Mouse (Mus musculus) limb, embryonic 11.5 days (tissue): ENCODE data around the gene Lrrc9. TPM values are rescaled to one million over a fixed set of nuclear protein-coding genes. Genes with fewer than 3 reads are reported as not detected.

ENCODE experiments used
- ATAC-seq: fragments of 200-750 bp; cut with Nextera tagmentation; 2 replicates; pipeline ENCODE4 v1.8.0; 2017; ENCODE audit warnings: low read depth; ENCODE audit not compliant: insufficient number of reproducible peaks, low FRiP score, low TSS enrichment
- DNase-seq: peaks from one replicate; pipeline ENCODE4 v3.0.0-alpha.2; 2015; ENCODE audit warnings: low spot score
- H3K27ac ChIP-seq: fragments of 300-500 bp; sonication (generic); replicated peaks from 2 replicates; pipeline ENCODE4 v1.5.1; 2014; ENCODE audit warnings: low read depth, mild to moderate bottlenecking, low read length
- H3K27me3 ChIP-seq: fragments of 300-500 bp; sonication (generic); 2 replicates; pipeline ENCODE4 v1.6.1; 2014; ENCODE audit warnings: mild to moderate bottlenecking, low read length, mixed read lengths; ENCODE audit not compliant: control insufficient read depth, insufficient read depth
- H3K36me3 ChIP-seq: fragments of 300-500 bp; sonication (generic); 2 replicates; pipeline ENCODE4 v1.6.1; 2014; ENCODE audit warnings: mild to moderate bottlenecking, low read length, moderate library complexity, mixed read lengths; ENCODE audit not compliant: control insufficient read depth, insufficient read depth
- H3K4me1 ChIP-seq: fragments of 300-500 bp; sonication (generic); 2 replicates; pipeline ENCODE4 v1.6.1; 2014; ENCODE audit warnings: low read length, mixed read lengths; ENCODE audit not compliant: control insufficient read depth, insufficient read depth
- H3K4me2 ChIP-seq: fragments of 300-500 bp; sonication (generic); 2 replicates; pipeline ENCODE4 v1.6.1; 2014; ENCODE audit warnings: low read depth, mild to moderate bottlenecking, moderate library complexity; ENCODE audit not compliant: severe bottlenecking
- H3K4me3 ChIP-seq: fragments of 300-500 bp; sonication (generic); 2 replicates; pipeline ENCODE4 v1.5.1; 2014; ENCODE audit warnings: low read depth, low read length
- H3K9ac ChIP-seq: fragments of 300-500 bp; sonication (generic); 2 replicates; pipeline ENCODE4 v1.6.1; 2014; ENCODE audit warnings: mild to moderate bottlenecking, low read length
- H3K9me3 ChIP-seq: fragments of 300-500 bp; sonication (generic); 2 replicates; pipeline ENCODE4 v1.6.1; 2016; ENCODE audit warnings: low read length; ENCODE audit not compliant: control insufficient read depth
- WGBS: fragments of 180-500 bp; shearing (Covaris S2); extraction: QIAGEN DNeasy Blood & Tissue Kit; methylation state at CpG from one replicate; pipeline ENCODE4 v1.1.7; 2014; 5-methylcytosine and 5-hydroxymethylcytosine counted together
- polyA plus RNA-seq: library from polyadenylated mRNA; unstranded; fragments of >200 nt; fragmentation: Nextera tagmentation; extraction: Ambion mirVana; gene quantifications from 2 replicates; pipeline ENCODE4 v1.2.1, GENCODE M21; 2014

The Lrrc9 gene
- polyA plus RNA-seq: 0.85 and 0.87 TPM in 2 replicates

DNA sequence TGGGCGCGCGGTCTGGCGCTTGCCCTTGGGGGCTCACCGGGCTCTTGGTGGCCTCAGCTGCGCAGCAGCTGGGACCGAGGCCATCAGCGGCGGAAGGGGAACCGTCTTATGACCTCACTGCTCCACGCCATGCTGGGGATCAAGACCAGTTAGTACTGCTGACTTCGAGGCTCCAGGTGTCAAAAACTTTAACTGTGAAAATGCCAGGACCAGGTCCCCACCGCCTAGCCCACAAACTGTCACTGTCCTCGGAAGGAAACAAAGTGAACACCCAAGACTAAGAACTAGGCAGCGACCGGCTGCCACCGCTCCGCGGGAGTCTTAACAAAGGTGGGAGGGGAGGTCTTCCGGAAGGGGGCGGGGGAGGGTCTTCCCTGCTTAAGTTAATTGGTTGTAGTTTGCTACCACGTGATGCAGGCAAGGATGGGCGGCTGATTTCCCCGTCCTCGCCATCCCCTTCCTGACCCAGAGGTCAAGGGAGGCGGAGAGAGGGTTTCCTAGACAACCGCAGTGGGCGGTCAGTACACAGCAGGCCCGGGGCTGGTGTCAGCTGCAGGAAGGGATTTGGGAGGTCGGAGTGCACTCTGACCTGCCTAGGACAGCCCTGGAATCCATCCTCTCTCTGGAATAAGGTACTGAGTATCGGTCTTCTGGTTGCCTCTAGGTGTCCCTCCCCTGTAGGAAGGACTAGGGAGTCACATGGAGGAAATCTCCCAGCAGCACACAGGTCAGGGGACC is at the start of gene Lrrc9:
Gene Lrrc9, plus strand, starts transcription at position 28 of the 738 bp plus-strand sequence.
- peak within 1 kb of the TSS; percentile 61 for H3K9ac ChIP-seq
- DNase-seq: peak; percentile 85
- ATAC-seq: peak; percentile 87
- peak within 1 kb of the TSS; percentile 82 for H3K4me2 ChIP-seq
- no peaks in the 10 kb centered on the region for H3K36me3 ChIP-seq
- H3K4me1 ChIP-seq: no peaks in the 10 kb centered on the region
- 0% methylated on average over 31 of the region's 31 CpGs for WGBS
- H3K27me3 ChIP-seq: no peaks in the 10 kb centered on the region
- H3K9me3 ChIP-seq: no peaks in the 10 kb centered on the region
- H3K27ac ChIP-seq: no peak within 1 kb of the TSS
- peak within 1 kb of the TSS; percentile 43 for H3K4me3 ChIP-seq

GRCm38 (mm10) chr12:72393046-72393805 is 48.4 kb upstream of the Lrrc9 start:
- Histone ChIP-seq H3K4me2 (no peak overlapping the region), H3K27ac (no peak overlapping the region), H3K36me3 (no peaks in the 10 kb centered on the region), H3K9me3 (no peaks in the 10 kb centered on the region), H3K4me1 (no peaks in the 10 kb centered on the region), H3K27me3 (no peaks in the 10 kb centered on the region), H3K9ac (no peak overlapping the region), H3K4me3 (no peak overlapping the region)
- DNase-seq (no peak), ATAC-seq (no peak)
- 55% methylated on average over 13 of the region's 13 CpGs for WGBS

- no peak overlapping the region for H3K4me2 ChIP-seq
- H3K4me1 ChIP-seq: 0 out of 2 replicates have a peak, but pooled peaks cover 7% of the 10 kb centered on the region
- no peaks in the 10 kb centered on the region for H3K36me3 ChIP-seq
- no peak overlapping the region for H3K9ac ChIP-seq
- ATAC-seq: no peak
- H3K9me3 ChIP-seq: no peaks in the 10 kb centered on the region
- 69% methylated on average over 5 of the region's 5 CpGs for WGBS
- no peak overlapping the region for H3K4me3 ChIP-seq
- no peak overlapping the region for H3K27ac ChIP-seq
- DNase-seq: no peak
- H3K27me3 ChIP-seq: peaks cover 26% of the 10 kb centered on the region
Measured at GRCm38 (mm10) chr12:72405031-72405430, 36.6 kb upstream of the Lrrc9 start.

DNA sequence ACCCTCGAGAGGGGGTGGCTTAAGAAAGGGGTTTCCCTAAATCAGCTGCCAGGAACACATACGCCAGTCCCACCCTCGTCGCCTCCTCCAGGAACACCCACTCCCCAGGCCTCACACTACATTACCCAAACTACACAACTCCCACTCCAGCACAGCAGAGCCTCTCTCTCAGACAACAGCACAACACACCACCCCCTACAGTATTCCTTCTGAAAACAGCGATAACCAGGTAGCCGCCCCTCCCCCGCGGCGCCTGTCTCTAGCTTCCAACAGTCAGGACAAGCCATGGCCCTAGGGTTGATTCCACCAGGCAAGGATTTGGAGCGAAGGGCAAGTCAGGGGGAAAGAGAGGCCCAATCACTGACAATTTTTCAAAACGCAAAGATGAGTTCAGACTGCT is 34.5 kb upstream of the Lrrc9 start:
- no peak overlapping the region for H3K9ac ChIP-seq
- H3K36me3 ChIP-seq: no peaks in the 10 kb centered on the region
- DNase-seq: peak; percentile 28
- no peaks in the 10 kb centered on the region for H3K9me3 ChIP-seq
- peak; percentile 35; the same call in 1 of the 2 replicates for ATAC-seq
- peak overlapping the region; percentile 25; the same call in 1 of the 2 replicates for H3K4me2 ChIP-seq
- H3K27ac ChIP-seq: no peak overlapping the region
- H3K27me3 ChIP-seq: peaks cover 26% of the 10 kb centered on the region
- 11% methylated on average over 11 of the region's 11 CpGs for WGBS
- H3K4me3 ChIP-seq: no peak overlapping the region
- 0 out of 2 replicates have a peak, but pooled peaks cover 7% of the 10 kb centered on the region for H3K4me1 ChIP-seq

GRCm38 (mm10) chr12:72407721-72408110 is 34.0 kb upstream of the Lrrc9 start:
- DNase-seq: no peak
- no peak overlapping the region for H3K27ac ChIP-seq

GRCm38 (mm10) chr12:72408111-72408891 is 33.4 kb upstream of the Lrrc9 start:
- Histone ChIP-seq H3K4me3 (peak overlapping the region; percentile 65), H3K4me1 (0 out of 2 replicates have a peak, but pooled peaks cover 7% of the 10 kb centered on the region), H3K36me3 (no peaks in the 10 kb centered on the region), H3K27ac (no peak overlapping the region), H3K27me3 (peaks cover 26% of the 10 kb centered on the region), H3K4me2 (peak overlapping the region; percentile 98), H3K9me3 (no peaks in the 10 kb centered on the region), H3K9ac (peak overlapping the region; percentile 49)
- ATAC-seq (peak; percentile 62), DNase-seq (peak; percentile 73)
- WGBS: under 1% methylated on average over 62 of the region's 63 CpGs

More at GRCm38 (mm10) chr12:72407721-72408110, 34.0 kb upstream of the Lrrc9 start:
- 0 out of 2 replicates have a peak overlapping the region, but pooled peaks have one; percentile 27 for H3K9ac ChIP-seq
- H3K36me3 ChIP-seq: no peaks in the 10 kb centered on the region
- 0 out of 2 replicates have a peak, but pooled peaks cover 7% of the 10 kb centered on the region for H3K4me1 ChIP-seq
- peak overlapping the region; percentile 65 for H3K4me3 ChIP-seq
- 1% methylated on average over 17 of the region's 17 CpGs for WGBS
- no peak for ATAC-seq
- no peaks in the 10 kb centered on the region for H3K9me3 ChIP-seq
- H3K27me3 ChIP-seq: peaks cover 26% of the 10 kb centered on the region
- peak overlapping the region; percentile 98 for H3K4me2 ChIP-seq

DNA sequence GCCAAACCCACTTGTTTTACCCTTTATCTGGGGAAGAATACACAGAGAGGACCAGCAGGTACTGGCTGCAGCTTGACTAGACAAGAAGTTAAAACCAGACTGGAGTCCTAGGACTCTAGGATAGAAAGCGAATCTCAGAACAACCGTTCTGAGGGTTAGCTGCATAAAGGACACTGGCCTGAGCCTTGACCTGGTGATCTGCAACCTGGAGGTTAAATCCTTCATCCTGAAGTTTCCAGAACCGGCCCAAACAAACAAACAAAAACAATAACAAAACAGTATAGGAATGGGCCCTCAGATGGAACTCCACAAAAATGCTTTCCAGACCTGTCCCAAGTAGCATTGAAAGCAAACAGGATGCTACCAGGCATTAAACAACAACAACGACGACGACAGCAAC is 32.7 kb upstream of the Lrrc9 start, which contains the start of gene Rtn1:
Gene Rtn1, minus strand, starts transcription at position 101 of the 400 bp plus-strand sequence.
- 0 out of 2 replicates have a peak, but pooled peaks cover 7% of the 10 kb centered on the region for H3K4me1 ChIP-seq
- peak within 1 kb of the TSS; percentile 49 for H3K9ac ChIP-seq
- peaks cover 26% of the 10 kb centered on the region for H3K27me3 ChIP-seq
- no peak for DNase-seq
- H3K36me3 ChIP-seq: no peaks in the 10 kb centered on the region
- no peak within 1 kb of the TSS for H3K27ac ChIP-seq
- peak within 1 kb of the TSS; percentile 98 for H3K4me2 ChIP-seq
- peak within 1 kb of the TSS; percentile 65 for H3K4me3 ChIP-seq
- H3K9me3 ChIP-seq: no peaks in the 10 kb centered on the region
- 29% methylated on average over 6 of the region's 6 CpGs for WGBS
- no peak for ATAC-seq

GRCm38 (mm10) chr12:72417762-72418161 is 23.9 kb upstream of the Lrrc9 start:
- peak; percentile 36 for DNase-seq
- H3K4me2 ChIP-seq: no peak overlapping the region

More at GRCm38 (mm10) chr12:72417762-72418161, 23.9 kb upstream of the Lrrc9 start:
- H3K9me3 ChIP-seq: no peaks in the 10 kb centered on the region
- H3K36me3 ChIP-seq: no peaks in the 10 kb centered on the region
- no peaks in the 10 kb centered on the region for H3K27me3 ChIP-seq
- H3K4me3 ChIP-seq: no peak overlapping the region
- no peak overlapping the region for H3K27ac ChIP-seq
- 46% methylated on average over 3 of the region's 3 CpGs for WGBS
- ATAC-seq: no peak
- no peak overlapping the region for H3K9ac ChIP-seq
- H3K4me1 ChIP-seq: no peaks in the 10 kb centered on the region
